Mouse (Mus musculus) midbrain, embryonic 11.5 days (tissue): Measurements from ENCODE around the gene Sgpl1. TPM values are rescaled to one million over a fixed set of nuclear protein-coding genes. Genes with fewer than 3 reads are reported as not detected.

Experiments
- ATAC-seq: fragments of 200-750 bp; cut with Nextera tagmentation; 2 replicates; pipeline ENCODE4 v1.8.0; 2017; ENCODE audit warnings: moderate TSS enrichment, moderate library complexity; ENCODE audit not compliant: low FRiP score
- DNase-seq: peaks from one replicate; pipeline ENCODE4 v3.0.0; 2015; ENCODE audit warnings: low spot score; ENCODE audit errors: missing footprints
- H3K27ac ChIP-seq: fragments of 300-500 bp; sonication (generic); 2 replicates; pipeline ENCODE4 v1.5.1; 2014; ENCODE audit warnings: low read depth, low read length
- H3K27me3 ChIP-seq: fragments of 300-500 bp; sonication (generic); 2 replicates; pipeline ENCODE4 v1.6.1; 2014; ENCODE audit warnings: mild to moderate bottlenecking, low read length, moderate library complexity, mixed read lengths; ENCODE audit not compliant: control insufficient read depth, insufficient read depth
- H3K36me3 ChIP-seq: fragments of 300-500 bp; sonication (generic); 2 replicates; pipeline ENCODE4 v1.6.1; 2014; ENCODE audit warnings: mild to moderate bottlenecking, low read length, moderate library complexity, mixed read lengths; ENCODE audit not compliant: control insufficient read depth, insufficient read depth
- H3K4me1 ChIP-seq: fragments of 300-500 bp; sonication (generic); 2 replicates; pipeline ENCODE4 v1.6.1; 2014; ENCODE audit warnings: low read length; ENCODE audit not compliant: control insufficient read depth, insufficient read depth
- H3K4me2 ChIP-seq: fragments of 300-500 bp; sonication (generic); 2 replicates; pipeline ENCODE4 v1.6.1; 2014; ENCODE audit warnings: mild to moderate bottlenecking, moderate library complexity
- H3K4me3 ChIP-seq: fragments of 300-500 bp; sonication (generic); 2 replicates; pipeline ENCODE4 v1.5.1; 2014; ENCODE audit warnings: low read depth, low read length
- H3K9ac ChIP-seq: fragments of 300-500 bp; sonication (generic); 2 replicates; pipeline ENCODE4 v1.6.1; 2014; ENCODE audit warnings: low read length
- H3K9me3 ChIP-seq: fragments of 300-500 bp; sonication (generic); 2 replicates; pipeline ENCODE4 v1.6.1; 2016; ENCODE audit warnings: low read length; ENCODE audit not compliant: control insufficient read depth
- WGBS: fragments of 180-500 bp; shearing (Covaris S2); extraction: QIAGEN DNeasy Blood & Tissue Kit; methylation state at CpG from one replicate; pipeline ENCODE4 v1.1.7; 2014; 5-methylcytosine and 5-hydroxymethylcytosine counted together
- polyA plus RNA-seq: library from polyadenylated mRNA; unstranded; fragments of >200 nt; fragmentation: Nextera tagmentation; extraction: Ambion mirVana; gene quantifications from 2 replicates; pipeline ENCODE4 v1.2.1, GENCODE M21; 2014

The Sgpl1 gene
- polyA plus RNA-seq, 1 experiment from 2014 or later, result 78.0 TPM

GRCm38 (mm10) chr10:61176221-61176790 is 28.8 kb upstream of the Sgpl1 start:
- Histone ChIP-seq H3K36me3 (no peaks in the 10 kb centered on the region), H3K27me3 (no peaks in the 10 kb centered on the region), H3K4me1 (no peaks in the 10 kb centered on the region), H3K4me3 (no peak overlapping the region), H3K4me2 (no peak overlapping the region; the same call in 1 of the 2 replicates), H3K9ac (no peak overlapping the region), H3K27ac (no peak overlapping the region), H3K9me3 (no peaks in the 10 kb centered on the region)
- DNase-seq (no peak), ATAC-seq (no peak)
- WGBS, result 46% methylated on average over 7 of the region's 7 CpGs

- Histone ChIP-seq H3K4me3 (no peak overlapping the region), H3K27me3 (no peaks in the 10 kb centered on the region), H3K36me3 (no peaks in the 10 kb centered on the region), H3K9ac (no peak overlapping the region), H3K4me1 (no peaks in the 10 kb centered on the region), H3K9me3 (no peaks in the 10 kb centered on the region), H3K4me2 (no peak overlapping the region; the same call in 1 of the 2 replicates), H3K27ac (no peak overlapping the region)
- 17% methylated on average over 24 of the region's 24 CpGs for WGBS
- no peak for ATAC-seq
- peak; percentile 89 for DNase-seq
These were observed 28.1 kb upstream of the Sgpl1 start for GRCm38 (mm10) chr10:61175442-61176204.

- DNase-seq, result no peak
- Histone ChIP-seq H3K36me3 (no peaks in the 10 kb centered on the region), H3K9ac (no peak overlapping the region), H3K9me3 (no peaks in the 10 kb centered on the region), H3K4me3 (no peak overlapping the region), H3K27me3 (no peaks in the 10 kb centered on the region), H3K27ac (no peak overlapping the region), H3K4me1 (no peaks in the 10 kb centered on the region), H3K4me2 (no peak overlapping the region)
- no peak for ATAC-seq
- WGBS, result 54% methylated on average over 13 of the region's 13 CpGs
These were observed 27.4 kb upstream of the Sgpl1 start for GRCm38 (mm10) chr10:61174711-61175441.

GRCm38 (mm10) chr10:61172496-61172895 is 25.0 kb upstream of the Sgpl1 start:
- Histone ChIP-seq H3K4me2 (no peak overlapping the region), H3K36me3 (no peaks in the 10 kb centered on the region), H3K9me3 (no peaks in the 10 kb centered on the region), H3K27me3 (no peaks in the 10 kb centered on the region), H3K4me3 (no peak overlapping the region), H3K9ac (no peak overlapping the region), H3K4me1 (no peaks in the 10 kb centered on the region), H3K27ac (no peak overlapping the region)
- ATAC-seq (no peak), DNase-seq (no peak)
- WGBS, result 81% methylated on average over 4 of the region's 4 CpGs

GRCm38 (mm10) chr10:61171654-61172053 is 24.2 kb upstream of the Sgpl1 start, which contains the start of gene Tbata:
Gene Tbata (plus strand): TSS chr10:61171954.
- no peak within 1 kb of the TSS for H3K27ac ChIP-seq
- no peaks in the 10 kb centered on the region for H3K27me3 ChIP-seq

GRCm38 (mm10) chr10:61168393-61168792 is 20.9 kb upstream of the Sgpl1 start:
- no peak overlapping the region for H3K27ac ChIP-seq
- no peaks in the 10 kb centered on the region for H3K27me3 ChIP-seq
- H3K9ac ChIP-seq, result no peak overlapping the region
- H3K4me2 ChIP-seq, result no peak overlapping the region
- ATAC-seq (no peak), DNase-seq (no peak)
- H3K9me3 ChIP-seq, result no peaks in the 10 kb centered on the region
- no peak overlapping the region for H3K4me3 ChIP-seq
- H3K36me3 ChIP-seq, result no peaks in the 10 kb centered on the region
- 64% methylated on average over 2 of the region's 2 CpGs for WGBS
- H3K4me1 ChIP-seq, result no peaks in the 10 kb centered on the region

More at GRCm38 (mm10) chr10:61171654-61172053, 24.2 kb upstream of the Sgpl1 start, which contains the start of gene Tbata:
- Histone ChIP-seq H3K36me3 (no peaks in the 10 kb centered on the region), H3K4me3 (no peak within 1 kb of the TSS), H3K9ac (no peak within 1 kb of the TSS), H3K4me2 (no peak within 1 kb of the TSS), H3K9me3 (no peaks in the 10 kb centered on the region), H3K4me1 (no peaks in the 10 kb centered on the region)
- DNase-seq (no peak), ATAC-seq (no peak)
- 87% methylated on average over 3 of the region's 3 CpGs for WGBS

GRCm38 (mm10) chr10:61167333-61168096 is 20.0 kb upstream of the Sgpl1 start:
- Histone ChIP-seq H3K9me3 (no peaks in the 10 kb centered on the region), H3K36me3 (no peaks in the 10 kb centered on the region), H3K4me2 (no peak overlapping the region), H3K4me3 (no peak overlapping the region), H3K9ac (no peak overlapping the region), H3K27ac (no peak overlapping the region), H3K27me3 (no peaks in the 10 kb centered on the region), H3K4me1 (no peaks in the 10 kb centered on the region)
- WGBS, result 81% methylated on average over 9 of the region's 9 CpGs
- ATAC-seq, result no peak
- peak; percentile 45 for DNase-seq

GRCm38 (mm10) chr10:61162366-61162765 is 14.9 kb upstream of the Sgpl1 start:
- no peak overlapping the region for H3K27ac ChIP-seq
- 76% methylated on average over 3 of the region's 3 CpGs for WGBS
- ATAC-seq, result no peak

More at GRCm38 (mm10) chr10:61162366-61162765, 14.9 kb upstream of the Sgpl1 start:
- no peak overlapping the region for H3K4me3 ChIP-seq
- no peak for DNase-seq
- H3K36me3 ChIP-seq, result no peaks in the 10 kb centered on the region
- H3K4me1 ChIP-seq, result no peaks in the 10 kb centered on the region
- no peaks in the 10 kb centered on the region for H3K27me3 ChIP-seq
- no peaks in the 10 kb centered on the region for H3K9me3 ChIP-seq
- H3K4me2 ChIP-seq, result no peak overlapping the region
- H3K9ac ChIP-seq, result no peak overlapping the region
